Mouse (Mus musculus): ENCODE results near the gene Efcab11.

The Efcab11 gene

GRCm38 (mm10) chr12:99741631-99742030, 142.6 kb downstream of the Efcab11 start:
- DNase-seq, result no peak

DNA sequence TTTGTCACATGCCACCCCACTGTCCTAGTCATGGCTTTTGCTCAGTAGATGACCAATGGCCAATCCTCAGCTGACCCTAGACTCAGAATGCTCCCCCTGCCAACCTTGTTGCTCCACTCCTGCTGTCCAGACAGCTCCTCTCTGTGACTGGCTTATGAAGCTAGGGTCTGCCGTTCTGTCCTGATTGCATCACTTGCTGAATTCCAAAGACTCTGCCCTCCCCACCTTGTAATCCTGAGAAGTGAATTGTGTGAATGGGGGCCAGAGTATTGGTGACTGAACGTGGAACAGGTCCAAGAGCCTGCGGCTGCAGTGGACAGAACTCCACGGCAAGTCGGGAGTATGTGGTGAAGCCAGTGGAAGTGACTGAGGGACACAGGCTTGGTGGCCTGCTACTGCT, 145.0 kb downstream of the Efcab11 start:
- DNase-seq, result no peak

- no peak for DNase-seq
Measured at GRCm38 (mm10) chr12:99738256-99738655, 146.0 kb downstream of the Efcab11 start.

DNA sequence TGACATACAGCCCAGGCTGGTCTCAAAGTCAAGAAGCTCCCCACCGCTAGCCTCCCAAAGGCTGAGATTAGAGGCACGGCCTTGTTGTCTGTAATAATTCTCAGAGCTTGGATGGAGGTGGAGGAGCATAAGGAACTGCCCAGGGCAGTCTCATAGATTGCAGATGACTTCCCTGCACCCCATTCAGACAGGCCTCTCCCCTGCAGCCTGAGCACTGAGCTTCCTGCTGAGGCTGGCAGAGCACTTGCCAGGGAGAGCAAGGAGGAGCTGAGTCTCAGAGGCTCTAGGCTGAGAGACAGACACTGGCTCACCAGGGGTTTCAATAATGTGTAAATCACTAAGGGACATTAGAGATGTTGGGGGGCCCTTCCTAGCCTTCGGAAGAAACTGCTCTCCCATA, 147.3 kb downstream of the Efcab11 start:
- no peak for DNase-seq

- DNase-seq, result no peak
Measured at GRCm38 (mm10) chr12:99735172-99735571, 149.1 kb downstream of the Efcab11 start.

DNA sequence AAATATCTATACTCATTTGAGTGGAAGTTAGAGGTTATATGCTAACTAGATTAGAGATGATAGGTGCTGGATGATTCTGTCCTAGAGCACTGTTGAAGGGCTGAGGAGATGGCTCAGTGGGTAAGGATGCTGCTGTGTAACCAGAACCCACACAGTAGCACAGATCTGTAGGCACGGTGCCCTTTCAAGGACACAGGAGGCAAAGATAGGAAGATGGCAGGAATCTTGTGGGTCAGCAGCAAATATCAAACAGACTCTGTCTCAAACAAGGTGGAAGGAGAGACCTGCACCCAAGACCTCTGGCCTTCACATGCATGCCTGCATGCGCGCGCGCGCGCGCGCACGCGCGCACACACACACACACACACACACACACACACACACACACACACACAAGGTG, 160.0 kb downstream of the Efcab11 start:
- DNase-seq, result no peak

DNA sequence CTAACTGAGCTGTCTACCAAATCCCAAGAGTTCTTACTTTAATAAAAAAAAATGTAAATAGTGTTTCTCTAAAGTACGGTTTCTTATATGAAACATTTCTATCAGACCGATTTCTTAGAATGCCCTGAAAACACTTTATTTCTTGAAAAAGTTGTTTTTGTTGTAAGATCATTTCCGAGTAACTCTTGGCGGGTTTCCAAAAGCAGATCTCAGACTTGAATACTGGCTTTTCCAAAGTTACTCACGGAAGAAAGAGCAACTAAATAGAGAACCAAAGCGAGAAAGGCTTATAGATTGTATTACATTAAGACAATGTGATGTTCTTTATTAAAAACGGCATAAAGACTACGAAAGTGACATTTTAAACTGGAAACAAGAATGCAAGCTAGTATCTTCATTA, 160.4 kb downstream of the Efcab11 start:
- DNase-seq, result no peak

DNA sequence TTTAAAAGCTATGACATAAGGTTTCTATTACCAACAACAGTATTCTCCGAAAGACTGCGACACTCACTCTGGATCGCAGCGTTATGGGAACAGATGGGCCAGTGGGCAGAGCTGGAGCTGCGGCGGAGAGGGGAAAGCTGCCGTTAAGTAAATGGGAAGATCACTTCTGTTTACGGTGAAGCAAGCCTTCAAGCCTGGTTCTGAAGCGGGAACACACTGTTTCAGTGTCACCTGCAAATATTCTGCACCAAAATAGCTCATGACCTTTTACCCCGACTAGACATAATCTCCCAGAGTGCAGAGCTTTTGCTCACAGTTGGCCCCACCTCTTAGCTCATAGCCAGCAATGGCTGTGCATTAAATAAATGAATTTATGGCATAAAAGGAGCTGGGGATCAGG, 162.9 kb downstream of the Efcab11 start:
- DNase-seq, result no peak

GRCm38 (mm10) chr12:99719777-99720176, 164.5 kb downstream of the Efcab11 start:
- DNase-seq, result no peak

DNA sequence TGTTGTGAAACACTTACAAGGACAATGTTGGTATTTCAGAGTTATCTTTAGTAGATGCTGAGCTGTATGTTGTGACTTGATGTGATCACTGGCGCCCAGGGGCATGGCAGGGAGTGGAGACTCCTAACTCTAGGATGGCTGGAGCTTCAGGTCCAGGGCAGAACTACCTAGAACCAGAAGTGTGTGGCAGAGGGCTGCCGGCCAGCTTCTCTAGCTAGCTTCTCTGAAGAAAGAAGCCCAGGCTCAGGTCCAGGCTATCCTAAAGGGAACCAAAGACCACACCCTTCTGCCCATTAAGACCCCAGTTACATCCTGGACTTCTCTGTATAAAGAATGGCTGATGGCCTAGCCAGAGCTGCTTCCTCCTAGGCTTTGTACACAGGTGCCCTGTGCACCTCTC, 166.1 kb downstream of the Efcab11 start:
- no peak for DNase-seq

GRCm38 (mm10) chr12:99716038-99716610, 168.1 kb downstream of the Efcab11 start:
- no peak for DNase-seq

DNA sequence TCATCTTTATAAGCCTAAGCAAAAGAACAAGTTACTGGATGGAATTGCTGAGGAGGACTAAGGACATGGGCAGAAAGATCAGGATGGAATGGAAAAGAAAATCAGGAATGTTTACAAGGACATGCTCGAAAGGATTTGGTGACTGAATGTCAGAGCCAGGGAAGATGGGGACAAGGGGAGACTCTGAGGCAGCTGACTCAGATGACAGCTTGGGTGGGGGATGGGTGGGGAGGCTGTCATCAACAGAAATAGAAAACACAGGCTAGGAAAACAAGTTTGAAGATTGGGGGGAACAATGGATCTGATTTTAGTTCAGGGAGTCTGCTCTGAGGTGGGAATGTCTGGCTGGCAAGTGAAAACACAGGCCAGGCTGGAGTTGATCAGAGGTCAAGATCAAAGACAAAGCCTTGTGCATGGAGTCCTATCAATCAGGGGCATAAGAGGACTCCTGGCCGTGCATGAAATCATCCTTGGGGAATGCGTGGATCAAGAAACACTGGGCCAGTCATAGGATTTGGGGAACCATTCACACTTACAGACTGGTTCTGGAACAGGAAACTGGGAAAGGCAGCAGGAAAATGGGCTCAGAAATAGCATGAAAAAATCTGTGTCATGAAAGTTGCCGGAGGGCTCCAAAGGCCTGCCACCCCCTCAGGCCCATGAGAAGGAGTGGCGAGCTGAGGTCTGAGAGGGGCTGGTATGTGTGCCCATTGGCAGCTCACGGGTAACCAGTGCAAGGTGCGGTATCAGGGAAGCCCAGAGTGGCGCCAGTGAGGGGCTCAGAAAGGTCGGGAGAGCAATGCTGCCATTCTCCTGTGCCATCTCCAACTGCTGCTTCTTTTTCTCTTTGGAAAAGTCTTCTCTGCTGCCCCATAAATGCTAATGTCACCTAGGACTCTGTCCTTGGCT, 168.9 kb downstream of the Efcab11 start:
- no peak for DNase-seq

DNA sequence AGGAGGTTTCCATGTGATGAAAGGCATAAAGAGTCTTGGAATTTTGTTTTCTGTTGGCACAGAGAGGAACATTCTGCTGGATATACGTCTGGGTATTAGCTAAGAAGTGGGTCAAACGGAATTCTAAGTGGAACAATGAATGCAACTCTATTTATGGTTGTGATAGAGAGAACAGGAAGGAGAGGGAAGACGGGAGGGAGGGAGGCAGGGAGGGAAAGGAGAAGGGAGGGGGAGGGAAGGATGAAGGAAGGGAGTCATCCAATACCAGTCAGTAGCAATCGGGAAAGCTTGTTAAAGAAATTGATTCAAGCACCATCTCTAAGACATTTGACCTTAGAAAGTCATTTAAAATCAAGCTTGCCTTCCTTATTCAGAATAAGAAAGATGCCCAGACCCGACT, 172.0 kb downstream of the Efcab11 start:
- no peak for DNase-seq

DNA sequence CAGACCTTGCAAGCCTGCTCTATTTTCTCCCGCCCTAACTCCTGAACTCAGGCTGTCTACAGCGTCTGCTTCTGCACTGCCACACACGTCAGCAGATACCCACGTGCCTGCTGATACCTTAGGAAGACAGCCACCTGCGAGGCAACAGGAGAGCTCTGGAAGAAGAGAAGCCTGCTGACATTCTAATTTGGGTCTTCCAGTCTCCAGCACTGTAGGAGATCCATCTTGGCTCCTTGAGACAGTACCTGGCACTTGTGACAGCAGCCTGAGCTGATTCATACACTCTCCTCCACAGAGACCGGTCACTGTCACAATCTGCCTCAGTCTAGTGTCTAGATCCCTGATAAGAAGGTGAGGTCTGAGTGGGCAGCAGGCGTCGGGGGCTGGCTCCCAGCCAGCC, 182.0 kb downstream of the Efcab11 start:
- no peak for DNase-seq

- DNase-seq, result no peak
Measured at GRCm38 (mm10) chr12:99700380-99700779, 183.9 kb downstream of the Efcab11 start.

DNA sequence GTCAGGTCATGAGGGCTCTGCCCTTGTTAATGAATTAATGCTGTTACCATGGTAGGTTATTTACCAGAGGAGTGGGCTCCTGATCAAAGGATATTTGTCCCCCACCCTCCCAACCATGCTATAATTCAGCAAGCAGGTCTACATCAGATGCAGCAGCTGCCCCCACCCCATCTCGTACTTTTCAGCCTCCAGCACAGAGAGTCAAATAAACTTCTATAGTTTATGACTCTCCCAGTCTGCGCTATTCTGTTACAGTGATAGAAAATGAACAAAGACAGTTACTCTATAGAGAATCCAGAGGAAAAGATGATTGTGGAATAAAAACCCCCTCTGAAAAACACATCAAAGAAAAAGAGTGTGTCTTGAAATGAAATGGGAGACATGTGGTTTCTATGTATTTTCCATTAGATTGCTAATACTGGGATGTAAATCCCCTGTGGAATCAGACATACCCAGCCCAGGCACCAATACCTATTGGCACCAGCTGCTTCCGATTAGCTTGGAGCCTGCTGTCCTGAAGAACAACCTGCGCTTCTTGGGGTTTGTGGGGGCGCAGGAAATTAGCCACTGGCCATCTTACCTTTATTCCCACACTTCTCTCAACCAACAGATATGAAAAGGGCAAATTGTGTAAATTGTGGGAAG, 184.7 kb downstream of the Efcab11 start:
- DNase-seq, result no peak

GRCm38 (mm10) chr12:99694066-99694465, 190.2 kb downstream of the Efcab11 start:
- DNase-seq, result no peak

GRCm38 (mm10) chr12:99686418-99686992, 197.7 kb downstream of the Efcab11 start:
- DNase-seq, result no peak

- peak; percentile 4 for DNase-seq
Measured at GRCm38 (mm10) chr12:99685451-99686100, 198.7 kb downstream of the Efcab11 start.

GRCm38 (mm10) chr12:99681681-99682080, 202.6 kb downstream of the Efcab11 start:
- DNase-seq, result no peak

DNA sequence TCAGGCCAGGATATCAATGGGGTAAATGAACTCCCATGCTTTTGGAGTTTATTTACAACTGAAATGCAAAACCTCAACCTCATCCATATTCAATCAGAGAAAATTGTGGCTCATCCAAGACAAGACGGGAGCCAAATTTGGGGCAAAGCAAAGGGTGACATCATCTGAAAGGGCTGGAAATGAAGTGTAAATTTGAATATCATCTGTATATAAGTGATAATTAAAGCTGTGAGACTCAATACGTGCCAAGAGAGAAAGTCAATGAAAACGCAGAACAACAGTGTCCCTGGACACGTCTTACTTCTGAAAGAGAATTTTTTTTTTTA, 212.4 kb downstream of the Efcab11 start:
- no peak for DNase-seq

DNA sequence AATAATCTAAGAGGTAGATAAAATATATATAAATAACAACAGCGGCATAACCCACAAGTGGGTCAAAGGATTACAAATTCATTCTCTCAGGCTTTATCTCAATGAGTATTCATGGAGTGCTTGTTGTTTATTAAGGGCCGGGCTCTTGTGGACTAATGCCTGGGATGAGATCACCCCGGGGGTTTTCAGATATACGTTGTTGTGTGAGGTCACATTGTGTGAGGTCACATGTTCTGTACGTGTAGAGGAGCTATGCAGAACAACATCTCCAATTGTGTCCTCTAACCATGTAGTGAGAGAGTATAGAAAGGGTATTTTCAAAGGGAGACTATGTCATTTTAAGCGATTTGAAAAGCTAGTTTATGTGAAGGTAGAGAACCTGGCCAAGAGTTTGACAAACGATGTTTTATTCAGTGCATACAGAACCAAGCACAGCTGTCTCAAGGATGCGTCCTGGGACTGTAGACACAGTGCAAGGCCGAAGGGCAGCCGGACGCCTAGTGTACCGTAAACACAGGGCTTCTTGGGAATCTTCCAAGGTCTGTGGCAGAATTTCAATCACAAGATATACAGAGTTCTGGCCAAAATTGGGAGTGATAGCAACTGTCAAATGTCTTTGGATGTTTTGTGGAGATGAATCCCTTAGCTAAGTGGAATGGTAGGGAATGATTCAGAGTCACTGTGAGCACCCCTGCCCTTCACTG, 212.9 kb downstream of the Efcab11 start:
- DNase-seq, result peak; percentile 18

GRCm38 (mm10) chr12:99670762-99671152, 213.5 kb downstream of the Efcab11 start:
- DNase-seq, result no peak

Data from kidney, adult 9 months (tissue).